Mouse (Mus musculus): ENCODE results near the gene Cfd.

Gene Cfd

DNA sequence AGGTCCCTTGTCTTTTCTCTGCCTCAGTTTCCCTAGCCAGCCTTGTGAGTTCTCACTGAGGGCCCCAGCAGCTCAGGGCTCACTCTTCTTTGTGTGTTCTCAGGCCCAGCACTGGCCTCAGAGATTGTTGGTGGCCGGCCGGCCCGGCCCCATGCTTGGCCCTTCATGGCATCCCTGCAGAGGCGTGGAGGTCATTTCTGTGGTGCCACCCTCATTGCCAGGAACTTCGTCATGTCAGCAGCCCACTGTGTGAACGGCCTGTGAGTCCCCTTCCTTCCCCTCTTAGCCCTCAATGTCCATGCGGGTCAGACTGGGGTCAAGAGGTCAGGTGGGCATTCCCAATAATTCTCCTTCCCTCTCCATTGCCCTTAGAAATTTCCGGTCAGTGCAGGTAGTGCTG lies 4.0 kb upstream of the Cfd start:
- DNase-seq (ENCODE audit: low read depth), result no peak

DNA sequence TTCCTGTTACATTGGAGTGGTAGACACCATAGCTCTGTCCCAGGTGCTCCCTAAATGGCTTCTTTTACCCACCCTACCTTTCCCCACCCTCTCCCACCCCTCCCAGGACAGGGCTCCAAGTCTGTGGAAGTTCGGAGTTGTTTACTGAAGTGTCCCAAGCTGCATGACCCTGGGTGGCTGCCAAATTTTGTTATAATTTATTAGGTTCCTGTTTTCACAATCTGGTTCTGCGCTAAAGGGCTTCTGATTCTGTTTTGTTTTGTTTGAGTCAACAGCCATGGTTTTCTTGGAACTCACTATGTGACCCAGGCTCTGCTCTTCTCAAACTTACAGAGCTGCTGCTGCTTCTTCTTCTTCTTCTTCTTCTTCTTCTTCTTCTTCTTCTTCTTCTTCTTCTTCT lies 1.3 kb upstream of the Cfd start:
- DNase-seq (ENCODE audit: low read depth), result no peak

DNA sequence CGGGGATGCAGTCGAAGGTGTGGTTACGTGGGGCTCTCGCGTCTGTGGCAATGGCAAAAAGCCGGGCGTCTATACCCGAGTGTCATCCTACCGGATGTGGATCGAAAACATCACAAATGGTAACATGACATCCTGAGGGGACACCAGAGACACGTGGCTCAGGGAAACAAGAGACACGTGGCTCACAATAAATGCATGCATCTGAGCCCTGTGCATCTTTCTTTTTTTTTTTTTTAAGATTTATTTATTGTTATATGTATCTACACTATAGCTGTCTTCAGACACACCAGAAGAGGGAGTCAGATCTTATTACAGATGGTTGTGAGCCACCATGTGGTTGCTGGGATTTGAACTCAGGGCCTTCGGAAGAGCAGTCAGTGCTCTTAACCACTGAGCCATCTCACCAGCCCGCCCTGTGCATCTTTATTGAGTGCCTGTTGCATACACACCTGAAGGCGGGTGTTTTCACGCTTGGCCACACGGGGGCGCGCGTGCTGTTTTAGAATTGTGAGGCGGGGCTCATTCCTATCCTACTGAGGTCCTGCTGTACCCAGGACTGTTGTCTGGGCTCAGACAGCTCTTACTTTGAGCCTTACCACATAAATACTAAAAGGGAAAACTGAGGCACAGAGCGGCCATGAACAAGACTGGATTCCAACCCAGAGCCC lies 1.9 kb downstream of the Cfd start:
- DNase-seq (ENCODE audit: low read depth), result peak; percentile 77

DNA sequence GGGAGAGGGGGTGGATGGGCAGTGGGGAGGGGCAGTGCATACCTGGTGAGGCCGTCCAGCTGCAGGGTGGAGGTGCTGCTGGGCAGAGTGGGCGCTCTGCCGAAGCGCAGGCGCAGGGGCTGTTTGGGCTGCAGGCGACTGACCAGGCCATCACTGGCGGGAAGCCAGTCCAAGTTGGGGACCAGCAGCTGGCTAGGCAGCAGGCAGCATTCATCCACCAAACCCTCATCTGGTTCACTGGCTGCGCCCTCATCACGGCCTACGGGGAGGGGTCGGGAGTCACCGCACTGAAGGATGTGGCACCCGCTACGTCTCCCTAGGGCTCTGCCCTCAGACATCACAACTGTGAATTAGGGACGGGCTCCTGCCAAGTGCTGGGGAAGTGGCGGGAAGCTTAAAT lies 5.7 kb downstream of the Cfd start:
- no peak for DNase-seq (ENCODE audit: low read depth)

DNA sequence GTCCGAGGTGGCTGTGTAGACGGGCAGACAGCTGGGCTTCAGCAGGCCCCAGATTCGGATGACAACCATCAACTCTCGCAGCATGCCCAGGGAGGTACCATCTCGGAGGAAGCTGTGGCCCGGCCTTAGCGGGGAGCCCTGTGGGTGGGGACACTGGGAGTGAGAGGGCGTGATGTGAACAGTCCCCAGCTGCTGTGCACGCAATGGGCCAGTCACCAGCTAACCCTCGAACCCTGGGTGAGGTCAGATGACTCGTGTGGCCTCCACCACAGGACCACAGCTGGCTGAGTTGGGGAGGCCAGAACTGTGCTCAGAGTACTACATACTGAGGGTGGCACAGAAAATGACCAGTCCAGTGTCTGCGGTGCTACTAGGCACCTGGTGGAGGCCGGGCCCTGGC lies 6.2 kb downstream of the Cfd start:
- no peak for DNase-seq (ENCODE audit: low read depth)

DNA sequence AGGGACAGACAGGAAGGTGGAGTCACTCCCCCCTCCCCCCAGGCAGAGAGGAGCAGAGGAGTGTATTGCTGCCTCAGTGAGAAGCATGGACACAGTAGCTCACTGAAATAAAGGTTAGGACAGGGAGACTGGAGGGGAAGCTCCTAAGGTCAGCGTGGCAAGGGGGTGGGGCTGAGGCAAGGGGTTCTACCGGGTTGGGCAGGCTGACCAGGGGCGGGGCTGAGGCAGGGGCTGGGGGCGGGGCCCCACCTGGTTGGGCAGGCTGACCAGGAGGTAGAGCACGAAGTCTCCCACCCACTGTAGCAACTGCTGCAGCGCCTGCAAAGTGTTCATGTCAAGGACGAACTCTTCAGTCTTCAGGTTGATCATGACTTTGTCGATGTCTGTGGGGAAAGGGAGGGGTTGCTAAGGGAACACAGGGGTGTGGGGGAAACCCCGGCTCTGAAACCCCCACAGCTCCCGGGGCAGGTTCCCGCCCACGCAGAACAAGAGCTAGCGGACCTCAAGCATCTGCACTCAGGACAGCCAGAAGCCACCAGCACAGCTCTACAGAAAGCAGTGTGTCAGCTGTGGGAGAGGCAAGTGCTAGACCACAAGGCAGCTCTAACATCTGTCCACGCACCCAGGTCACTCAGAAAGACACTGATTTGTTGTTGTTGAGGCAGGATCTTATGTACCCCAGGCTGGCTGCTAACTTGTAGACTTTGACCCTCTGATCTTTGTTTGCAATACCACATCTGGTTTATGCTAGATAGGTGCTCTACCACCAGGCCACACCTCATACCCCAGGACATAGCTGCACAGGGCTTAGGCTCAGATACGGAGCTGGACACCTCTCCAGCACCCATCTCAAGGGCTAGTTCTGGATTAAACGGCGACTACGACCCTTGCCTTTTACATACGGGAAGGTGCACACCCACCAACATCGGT lies 6.9 kb downstream of the Cfd start:
- no peak for DNase-seq (ENCODE audit: low read depth)

DNA sequence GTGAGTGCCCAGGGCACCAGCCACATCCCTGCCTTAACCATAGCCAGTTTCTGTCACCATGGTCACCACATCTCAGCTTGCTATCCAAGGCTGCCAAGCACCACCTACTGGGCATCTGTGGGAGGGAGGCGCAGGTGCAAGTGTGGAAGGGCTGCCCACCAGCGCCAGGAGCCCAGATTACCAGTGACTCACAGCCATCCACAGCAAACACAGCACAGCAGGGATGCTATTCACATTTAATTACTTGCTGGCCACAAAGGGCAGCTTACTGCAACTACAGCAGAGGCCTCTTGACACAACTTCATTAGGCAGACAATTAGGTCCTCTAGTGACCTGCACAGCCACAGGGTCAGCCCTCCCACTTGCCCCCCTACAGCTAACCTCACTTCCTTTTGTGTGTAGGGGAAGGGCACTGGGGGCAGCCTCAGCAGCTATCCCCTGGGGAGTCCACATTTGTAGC lies 10.3 kb downstream of the Cfd start:
- peak; percentile 48 for DNase-seq (ENCODE audit: low read depth)

DNA sequence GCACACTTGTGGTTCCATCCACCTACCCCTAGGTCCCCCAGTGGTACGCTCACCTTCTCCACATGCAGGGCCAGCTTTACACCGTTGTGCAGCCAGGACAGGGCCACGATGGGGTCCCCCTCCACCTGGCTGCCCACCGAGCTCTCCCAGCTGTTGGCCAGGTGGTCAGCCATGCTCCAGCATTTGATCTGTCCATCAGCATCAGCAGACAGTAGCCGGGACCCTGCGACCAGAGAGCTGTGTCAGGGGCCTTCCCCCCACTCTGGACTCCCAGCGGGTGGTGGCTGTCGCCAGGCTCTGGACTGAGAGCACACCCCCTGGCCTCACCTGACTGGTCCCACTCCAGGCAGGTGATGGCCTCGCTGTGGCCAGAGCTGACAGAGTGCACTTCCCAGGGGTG lies 16.1 kb downstream of the Cfd start:
- no peak for DNase-seq (ENCODE audit: low read depth)

DNA sequence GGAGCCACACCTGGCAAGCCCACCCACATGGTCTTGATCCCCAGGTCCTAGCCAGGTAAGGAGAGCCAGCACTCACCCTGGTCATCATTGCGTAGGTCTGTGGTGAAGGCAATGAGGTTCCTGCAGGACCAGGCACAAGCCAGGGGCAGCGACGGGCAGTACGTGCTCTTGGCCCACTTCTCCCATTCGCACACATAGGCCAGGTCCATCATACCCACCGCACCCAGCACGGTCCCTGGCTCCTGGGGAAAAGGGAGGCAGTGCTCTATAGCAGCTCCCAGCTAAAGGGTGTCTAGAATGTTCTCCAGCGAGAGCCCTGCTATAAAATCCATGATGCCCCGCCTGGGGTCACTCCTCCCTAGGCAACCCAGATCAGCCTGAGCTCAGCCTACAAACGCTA lies 16.8 kb downstream of the Cfd start:
- no peak for DNase-seq (ENCODE audit: low read depth)

DNA sequence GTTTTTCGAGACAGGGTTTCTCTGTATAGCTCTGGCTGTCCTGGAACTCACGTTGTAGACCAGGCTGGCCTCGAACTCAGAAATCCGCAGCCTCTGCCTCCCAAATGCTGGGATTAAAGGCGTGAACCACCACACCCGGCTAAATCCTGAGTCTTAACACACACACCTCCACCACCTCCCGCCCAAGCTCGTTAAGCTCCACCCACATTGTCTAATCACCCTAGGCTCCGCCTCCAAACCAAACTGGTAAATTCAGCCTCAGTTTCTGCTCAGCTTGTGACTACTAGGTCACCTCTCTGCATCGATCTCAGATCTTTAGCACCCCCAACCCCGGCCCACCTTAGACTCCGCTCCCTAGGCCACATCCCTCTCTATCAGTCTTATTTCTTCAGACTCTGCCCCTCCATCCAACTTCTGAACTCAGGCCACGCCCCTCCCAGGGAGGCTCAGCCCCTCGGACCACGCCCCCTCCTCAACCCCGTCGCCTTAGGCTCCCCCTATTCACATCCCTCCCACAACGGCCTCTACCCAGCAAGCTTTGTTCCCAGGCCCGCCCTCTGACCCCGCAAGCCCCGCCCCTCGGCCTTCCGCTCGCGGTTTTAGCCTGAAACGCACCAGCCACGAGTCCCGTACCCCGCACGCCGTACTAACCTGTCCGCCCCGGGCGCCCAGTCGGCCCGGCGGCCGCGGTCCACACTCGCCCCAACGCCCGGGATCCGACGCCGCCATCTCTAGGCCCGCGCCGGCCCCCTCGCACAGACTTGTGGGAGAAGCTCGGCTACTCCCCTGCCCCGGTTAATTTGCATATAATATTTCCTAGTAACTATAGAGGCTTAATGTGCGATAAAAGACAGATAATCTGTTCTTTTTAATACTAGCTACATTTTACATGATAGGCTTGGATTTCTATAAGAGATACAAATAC lies 17.8 kb downstream of the Cfd start, which contains the start of gene Med16:
Gene Med16, minus strand, starts transcription at position 757 of the 925 bp plus-strand sequence.
- DNase-seq (ENCODE audit: low read depth), result peak; percentile 99

DNA sequence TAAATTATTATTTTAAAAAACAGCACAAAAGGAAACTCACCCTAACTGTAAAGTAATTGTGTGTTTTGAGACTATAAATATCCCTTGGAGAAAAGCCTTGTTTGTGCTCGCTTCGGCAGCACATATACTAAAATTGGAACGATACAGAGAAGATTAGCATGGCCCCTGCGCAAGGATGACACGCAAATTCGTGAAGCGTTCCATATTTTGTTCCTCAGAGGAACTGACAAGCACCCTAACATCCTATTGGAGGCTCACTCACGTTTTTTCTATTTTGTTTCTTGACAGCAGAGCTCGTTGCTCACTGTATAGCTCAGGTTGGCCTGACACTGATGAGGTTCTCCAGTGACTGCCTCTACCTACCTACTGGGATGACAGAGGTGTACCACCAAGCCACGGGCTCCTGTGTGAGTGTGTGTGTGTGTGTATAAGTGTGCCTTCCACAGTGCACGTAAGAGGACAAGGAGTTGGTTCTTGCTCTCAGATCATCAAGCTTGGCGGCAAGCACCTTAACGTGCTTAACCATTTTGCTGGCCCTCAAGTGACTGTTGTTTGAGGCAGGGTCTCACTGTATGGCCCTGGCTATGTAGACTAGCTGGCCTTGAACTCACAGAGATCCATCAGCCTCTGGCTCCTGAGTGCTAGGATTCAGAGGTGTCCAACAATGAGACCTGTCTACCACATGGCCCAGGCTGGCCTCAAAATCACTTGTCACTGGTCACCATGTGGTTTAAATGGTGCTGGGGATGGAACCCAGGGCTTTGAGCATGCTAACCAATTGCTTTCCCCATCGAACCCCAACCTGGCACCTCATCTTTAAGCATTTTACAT lies 18.7 kb downstream of the Cfd start:
- DNase-seq (ENCODE audit: low read depth), result no peak

DNA sequence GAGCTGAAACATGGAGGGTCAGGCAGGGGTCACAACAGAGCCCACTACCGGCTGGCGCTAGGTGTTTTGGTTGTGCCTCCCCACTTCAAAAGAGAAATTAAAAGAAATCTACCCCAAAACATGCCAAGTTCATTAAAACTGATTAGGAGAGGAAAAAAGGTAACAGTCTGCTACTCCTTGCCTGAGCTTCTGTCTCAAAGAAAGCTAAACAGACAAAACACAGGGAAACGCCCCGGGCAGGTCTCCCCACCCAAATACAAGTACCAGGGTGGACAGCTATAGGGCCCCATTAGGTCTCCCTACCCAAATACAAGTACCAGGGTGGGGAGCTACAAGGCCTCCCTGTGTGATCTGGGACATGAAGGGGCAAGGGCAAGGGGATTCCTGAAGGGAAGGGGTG lies 19.9 kb downstream of the Cfd start, which contains the start of gene Gm26602:
Gene Gm26602, plus strand, starts transcription at position 301 of the 400 bp plus-strand sequence.
- DNase-seq (ENCODE audit: low read depth), result no peak

DNA sequence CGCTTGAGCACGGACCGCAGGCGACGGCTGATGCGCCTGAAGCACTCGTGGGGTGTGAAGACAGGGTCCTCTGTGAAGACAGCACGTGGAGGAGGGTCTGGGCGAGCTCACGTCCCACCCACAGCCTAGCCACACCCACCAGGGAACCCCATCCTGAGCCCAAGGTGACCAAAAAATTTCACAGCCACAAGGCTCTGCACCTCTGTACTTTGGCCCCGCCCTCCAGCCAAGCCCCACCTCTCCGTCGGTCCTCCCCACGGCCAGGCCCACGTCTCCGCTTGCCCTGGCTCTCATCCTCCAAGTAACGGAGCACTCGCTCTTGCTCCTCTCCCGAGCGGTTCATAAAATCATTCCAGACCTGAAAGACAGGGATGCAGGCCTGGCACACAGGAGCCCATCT lies 21.8 kb downstream of the Cfd start:
- no peak for DNase-seq (ENCODE audit: low read depth)

DNA sequence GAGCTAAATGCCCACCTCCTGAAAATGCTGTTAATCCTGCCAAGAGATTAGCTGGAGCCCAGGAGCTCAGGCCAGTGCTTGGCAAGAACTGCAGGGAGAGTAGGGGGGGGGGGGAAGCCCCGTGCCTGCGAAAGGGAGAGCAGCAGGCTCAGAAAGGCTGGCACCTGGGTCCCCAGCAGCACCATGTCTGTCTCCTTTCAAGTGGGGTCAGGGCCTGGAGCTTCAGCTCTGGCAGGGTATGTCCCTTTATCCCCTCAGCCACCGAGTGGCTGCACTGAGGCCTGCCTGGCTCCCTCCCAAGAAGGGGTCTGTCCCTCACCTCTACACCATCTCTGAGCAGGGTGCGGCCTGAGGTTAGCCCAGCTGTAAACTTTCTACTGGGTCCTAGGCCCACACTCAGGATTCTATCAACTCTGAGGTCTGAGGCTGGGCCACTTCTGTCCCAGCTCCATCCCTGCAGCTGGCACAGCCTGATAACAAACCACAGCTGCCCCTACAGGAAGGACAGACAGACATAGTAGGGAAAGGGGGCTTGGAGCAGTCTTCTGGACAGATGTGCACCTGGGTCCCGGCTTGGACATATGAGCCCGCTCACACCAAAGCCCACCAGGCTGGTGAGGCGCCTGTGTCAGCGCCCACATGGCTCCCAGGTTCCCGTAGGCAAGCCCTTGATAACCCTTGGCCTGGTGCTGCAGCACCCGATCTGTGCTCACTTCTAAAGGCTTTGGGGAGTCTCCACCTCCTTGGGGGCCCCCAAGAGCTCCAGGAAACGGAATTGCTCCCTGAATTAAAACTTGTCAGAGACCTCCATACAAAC lies 23.7 kb downstream of the Cfd start:
- peak; percentile 85 for DNase-seq (ENCODE audit: low read depth)

DNA sequence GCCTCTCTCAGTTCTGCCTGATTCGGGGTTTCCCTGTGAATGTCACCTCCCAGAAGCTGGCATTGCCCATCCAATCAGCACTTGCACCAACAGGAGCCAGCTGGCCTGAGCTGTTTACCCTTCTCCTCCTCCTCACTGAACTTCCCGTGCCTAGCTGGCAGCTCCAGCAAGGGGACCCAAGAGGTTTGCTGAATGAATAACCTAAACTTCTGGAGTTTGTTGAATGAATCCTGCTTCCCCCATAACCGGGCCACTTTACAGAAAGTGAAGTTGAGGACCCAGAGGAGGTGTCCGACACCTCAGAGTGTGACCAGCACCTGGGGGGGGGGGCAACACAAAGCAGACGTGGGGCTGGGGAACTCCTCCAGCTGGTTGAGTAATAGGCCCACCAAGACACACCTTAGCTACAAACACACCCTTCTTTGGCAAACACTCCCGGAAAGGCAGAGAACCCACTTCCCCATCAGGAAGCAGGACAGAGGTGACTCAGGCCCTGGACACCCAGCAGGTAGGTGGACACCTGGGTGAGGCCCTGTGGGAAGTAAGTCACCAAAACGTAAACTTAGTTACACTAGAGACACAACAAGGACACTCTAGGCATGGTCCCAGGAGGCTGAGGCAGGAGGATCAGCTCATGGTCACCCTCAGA lies 24.4 kb downstream of the Cfd start:
- peak; percentile 65 for DNase-seq (ENCODE audit: low read depth)

DNA sequence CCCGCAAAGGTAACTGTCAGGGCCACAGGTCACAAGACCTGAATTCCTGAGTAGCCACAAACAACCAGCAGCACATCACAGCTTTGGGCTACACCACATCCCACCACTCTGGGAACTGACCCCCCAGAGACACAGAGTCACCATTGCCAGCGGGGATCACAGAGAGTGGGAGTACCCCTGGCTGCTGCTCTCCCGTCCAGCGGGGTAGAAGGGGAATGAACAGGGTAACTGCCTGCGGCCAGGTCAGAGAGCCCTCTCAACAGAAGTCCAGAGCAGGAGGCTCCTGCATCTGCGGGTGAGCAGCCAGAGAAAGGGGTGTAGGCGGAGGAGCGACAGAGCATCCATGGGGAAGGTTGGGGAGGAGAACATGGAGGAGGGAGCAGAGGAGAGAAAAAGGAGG lies 25.4 kb downstream of the Cfd start:
- DNase-seq (ENCODE audit: low read depth), result peak; percentile 34

DNA sequence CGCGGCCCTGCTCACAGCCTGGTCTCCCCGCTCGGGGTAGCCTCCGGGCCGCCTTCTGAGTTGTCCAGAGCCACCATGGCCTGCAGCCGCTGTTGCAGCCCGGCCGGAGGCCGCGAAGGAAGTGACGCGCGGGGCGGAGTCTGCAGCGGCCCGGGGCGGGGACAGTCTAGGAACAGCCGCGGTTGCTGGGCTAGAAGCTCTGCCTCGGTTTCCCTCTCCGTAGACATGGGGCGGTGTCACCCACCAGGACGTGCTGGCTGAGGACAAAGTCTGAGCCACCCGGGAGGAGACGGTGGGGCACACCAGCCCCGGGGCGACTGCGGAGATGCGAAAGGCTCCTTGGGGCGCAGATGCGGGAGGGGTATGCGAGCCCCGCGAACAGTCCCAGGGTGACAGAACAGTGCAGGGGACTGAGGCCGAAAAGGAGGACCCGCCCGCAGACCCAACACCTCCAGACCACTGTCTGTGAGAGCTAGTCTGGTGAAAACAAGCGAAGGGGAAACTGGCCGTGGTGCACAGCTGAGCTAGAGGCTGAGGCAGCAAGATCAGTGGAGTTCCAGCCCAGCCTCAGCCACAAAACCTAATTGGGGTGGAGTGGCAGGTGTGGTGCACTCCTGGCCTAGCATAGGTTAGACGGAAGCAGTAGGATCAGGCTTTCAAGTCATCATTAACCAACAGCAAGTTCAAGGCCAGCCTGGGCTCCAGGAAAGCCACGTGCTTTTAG lies 26.3 kb downstream of the Cfd start, which contains the start of gene Kiss1r:
Gene Kiss1r, plus strand, starts transcription at position 164 of the 724 bp plus-strand sequence.
- DNase-seq (ENCODE audit: low read depth), result peak; percentile 77

DNA sequence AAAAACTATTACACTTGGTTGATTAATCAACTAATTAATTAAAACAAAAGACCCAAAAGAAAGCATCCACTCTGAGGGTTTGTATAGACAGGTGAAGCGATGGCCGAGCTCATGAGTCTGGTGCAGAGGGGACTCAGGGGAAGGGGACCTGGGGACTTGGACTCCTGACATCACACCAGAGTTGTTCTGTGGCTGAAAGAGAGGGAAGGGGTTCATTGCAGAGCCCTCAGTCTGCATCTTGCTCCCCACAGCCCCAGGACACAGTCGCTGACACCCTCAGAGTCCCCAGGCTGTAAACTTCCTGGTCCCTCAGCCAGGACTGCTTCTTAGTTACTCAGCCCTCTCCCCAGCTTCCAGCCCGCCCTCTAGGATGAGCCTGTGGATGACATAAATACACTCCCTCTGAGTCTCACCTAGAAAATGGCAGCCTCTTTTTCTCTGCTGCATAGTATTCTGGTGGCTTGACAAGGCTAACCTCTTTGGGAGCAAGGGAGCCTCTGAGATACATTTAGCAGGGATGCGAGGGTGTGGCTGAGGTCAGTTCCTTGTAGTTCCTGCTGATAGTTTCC lies 27.0 kb downstream of the Cfd start:
- DNase-seq (ENCODE audit: low read depth), result no peak

All from 416B (cell line).